Mouse (Mus musculus) duodenum, adult 2 months (tissue): Measurements from ENCODE around the gene Scrn3. TPM values are rescaled to one million over a fixed set of nuclear protein-coding genes. Genes with fewer than 3 reads are reported as not detected.

Experiments used
- polyA plus RNA-seq: library from polyadenylated mRNA; depleted of rRNA; stranded (reverse); fragments of >200 nt; gene quantifications from 2 replicates; pipeline ENCODE4 v1.2.3, GENCODE M21; 2012; ENCODE audit warnings: low replicate concordance; rRNA removed

The Scrn3 gene
- polyA plus RNA-seq = 1.5 and 1.9 TPM in 2 replicates

GRCm38 (mm10) chr2:73312152-73313116 lies at the start of gene Scrn3, which contains the start of gene Cir1:
Gene Scrn3 (plus strand): TSS chr2:73312601.
Gene Cir1 (minus strand): TSS chr2:73312701.

GRCm38 (mm10) chr2:73271459-73272161 lies 40.8 kb upstream of the Scrn3 start, which contains the start of gene Sp9:
Gene Sp9 (plus strand): TSS chr2:73271925.

GRCm38 (mm10) chr2:73386356-73387046 lies 74.1 kb downstream of the Scrn3 start, which contains the start of gene Gpr155:
Gene Gpr155 (minus strand): TSS chr2:73386572.

Other genes with a start within 250 kb of the Scrn3 start
- 0.38 and 0.81 TPM in 2 replicates for gene Ola1, start 93.7 kb upstream of the Scrn3 start, polyA plus RNA-seq
- gene Sp9, start 40.7 kb upstream of the Scrn3 start, polyA plus RNA-seq = not detected in 2 replicates
- gene Cir1, start 100 bp downstream of the Scrn3 start, polyA plus RNA-seq = 0.15 and 0.32 TPM in 2 replicates
- gene Gpr155, start 74.0 kb downstream of the Scrn3 start, polyA plus RNA-seq = 12.9 and 19.9 TPM in 2 replicates
- 12.5 and 14.0 TPM in 2 replicates for gene Wipf1, start 217.1 kb downstream of the Scrn3 start, polyA plus RNA-seq